Mouse (Mus musculus) neural tube, embryonic 14.5 days (tissue): ENCODE results near the gene Aatf. TPM values are rescaled to one million over a fixed set of nuclear protein-coding genes. Genes with fewer than 3 reads are reported as not detected.

Experiments used
- ATAC-seq: fragments of 200-750 bp; cut with Nextera tagmentation; 2 replicates; pipeline ENCODE4 v1.8.0; 2017; ENCODE audit warnings: low read depth, mild to moderate bottlenecking, moderate TSS enrichment, moderate library complexity
- H3K27ac ChIP-seq: fragments of 300-500 bp; sonication (generic); 2 replicates; pipeline ENCODE4 v1.5.1; 2014; ENCODE audit warnings: low read depth, mild to moderate bottlenecking, control low read depth, low read length, moderate library complexity, mixed read lengths
- H3K27me3 ChIP-seq: fragments of 300-500 bp; sonication (generic); 2 replicates; pipeline ENCODE4 v1.6.1; 2014; ENCODE audit warnings: low read length; ENCODE audit not compliant: control insufficient read depth, insufficient read depth
- H3K36me3 ChIP-seq: fragments of 300-500 bp; sonication (generic); 2 replicates; pipeline ENCODE4 v1.6.1; 2014; ENCODE audit warnings: low read length, mixed read lengths; ENCODE audit not compliant: control insufficient read depth, insufficient read depth
- H3K4me1 ChIP-seq: fragments of 300-500 bp; sonication (generic); 2 replicates; pipeline ENCODE4 v1.6.1; 2014; ENCODE audit warnings: low read length; ENCODE audit not compliant: control insufficient read depth, insufficient read depth
- H3K4me2 ChIP-seq: fragments of 300-500 bp; sonication (generic); 2 replicates; pipeline ENCODE4 v1.6.1; 2014; ENCODE audit warnings: mild to moderate bottlenecking, low read depth, low read length, control low read depth
- H3K4me3 ChIP-seq: fragments of 300-500 bp; sonication (generic); 2 replicates; pipeline ENCODE4 v1.5.1; 2014; ENCODE audit warnings: low read depth, low read length, control low read depth, mixed read lengths
- H3K9ac ChIP-seq: fragments of 300-500 bp; sonication (generic); replicated peaks from 2 replicates; pipeline ENCODE4 v1.6.1; 2014; ENCODE audit warnings: low read depth, mild to moderate bottlenecking, control low read depth, low read length, mixed read lengths
- H3K9me3 ChIP-seq: fragments of 300-500 bp; sonication (generic); 2 replicates; pipeline ENCODE4 v1.6.1; 2016; ENCODE audit warnings: low read length; ENCODE audit not compliant: control insufficient read depth
- WGBS: fragments of 180-500 bp; shearing (Covaris S2); extraction: QIAGEN DNeasy Blood & Tissue Kit; methylation state at CpG from one replicate; pipeline ENCODE4 v1.1.7; 2014; 5-methylcytosine and 5-hydroxymethylcytosine counted together
- polyA plus RNA-seq: library from polyadenylated mRNA; unstranded; fragments of >200 nt; fragmentation: Nextera tagmentation; extraction: Ambion mirVana; gene quantifications from 2 replicates; pipeline ENCODE4 v1.2.1, GENCODE M21; 2014

Aatf gene
- polyA plus RNA-seq, 1 experiment from 2014 or later = 44.1 TPM

DNA sequence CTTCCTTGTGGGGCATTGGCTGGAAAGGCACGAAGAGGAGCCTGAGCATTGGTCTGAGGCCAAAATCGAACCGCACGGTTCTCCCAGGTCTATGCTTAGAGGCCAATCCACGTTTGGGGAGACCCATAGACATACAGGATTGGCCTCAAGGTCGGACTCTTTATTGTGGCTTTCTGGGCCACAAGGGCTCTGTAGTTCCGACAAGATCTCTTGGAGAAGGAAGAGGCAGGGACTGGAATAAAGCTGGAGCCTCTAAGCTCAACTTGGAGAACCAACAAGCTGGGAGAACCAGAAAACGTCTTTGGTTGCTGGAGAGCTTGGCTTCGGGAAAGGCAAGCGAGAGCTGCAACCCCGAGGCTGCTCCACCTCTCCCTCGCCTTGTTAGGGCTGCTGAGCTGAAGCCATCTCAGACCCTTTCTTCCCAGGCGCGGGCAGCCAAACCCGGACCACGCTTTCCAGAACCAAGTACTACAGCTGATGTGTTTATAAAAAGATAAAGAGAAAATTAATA is 10.1 kb upstream of the Aatf start:
- Histone ChIP-seq H3K9ac (peak overlapping the region; percentile 64), H3K4me2 (peak overlapping the region; percentile 50), H3K27ac (peak overlapping the region; percentile 88), H3K4me3 (peak overlapping the region; percentile 43), H3K4me1 (0 out of 2 replicates have a peak, but pooled peaks cover 6% of the 10 kb centered on the region), H3K36me3 (no peaks in the 10 kb centered on the region), H3K27me3 (peaks cover 29% of the 10 kb centered on the region), H3K9me3 (no peaks in the 10 kb centered on the region)
- WGBS = under 1% methylated on average over 16 of the region's 16 CpGs
- no peak for ATAC-seq

DNA sequence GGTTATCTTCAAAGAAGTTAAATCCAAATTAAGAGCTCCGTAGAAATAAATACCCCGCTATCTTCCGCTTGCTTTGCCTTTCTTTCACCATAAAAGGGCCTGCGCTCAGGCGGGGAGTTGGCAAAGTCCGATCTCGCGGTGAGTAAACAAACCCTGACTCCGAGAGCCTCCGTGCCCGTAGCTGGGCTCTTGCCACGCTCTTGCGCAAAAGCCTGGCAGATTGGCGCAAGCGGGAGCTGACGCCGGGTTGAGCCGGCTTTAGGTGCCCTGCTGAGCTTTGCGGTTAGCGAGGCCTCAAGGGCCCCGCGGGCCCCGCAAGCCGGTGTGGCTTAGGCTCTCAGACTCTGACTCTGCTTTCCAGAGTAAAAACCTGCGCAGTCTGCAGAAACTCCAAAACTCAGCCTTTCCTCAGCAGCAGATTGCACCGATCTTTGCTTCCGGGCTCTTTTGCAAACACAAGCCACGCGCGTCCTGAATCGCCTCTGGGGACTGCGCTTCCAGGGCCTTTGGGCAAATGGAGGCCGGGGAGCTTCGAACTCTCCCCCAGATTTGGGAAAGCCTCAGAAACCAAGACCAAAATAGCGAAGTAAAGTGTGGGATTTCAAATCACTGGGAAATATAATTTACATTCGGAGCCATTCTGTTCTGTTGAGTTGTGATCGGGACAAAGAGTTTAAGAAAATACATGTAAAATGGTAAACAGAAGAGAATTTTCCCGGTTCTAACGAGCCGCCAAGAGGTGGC is 9.4 kb upstream of the Aatf start:
- no peaks in the 10 kb centered on the region for H3K36me3 ChIP-seq
- H3K4me1 ChIP-seq = 0 out of 2 replicates have a peak, but pooled peaks cover 6% of the 10 kb centered on the region
- peak overlapping the region; percentile 64 for H3K9ac ChIP-seq
- WGBS = under 1% methylated on average over 40 of the region's 40 CpGs
- ATAC-seq = no peak
- H3K27ac ChIP-seq = peak overlapping the region; percentile 88
- H3K9me3 ChIP-seq = no peaks in the 10 kb centered on the region
- peak overlapping the region; percentile 50 for H3K4me2 ChIP-seq
- H3K4me3 ChIP-seq = peak overlapping the region; percentile 43
- H3K27me3 ChIP-seq = peaks cover 32% of the 10 kb centered on the region

GRCm38 (mm10) chr11:84521751-84522299 is 8.5 kb upstream of the Aatf start:
- H3K27me3 ChIP-seq = peaks cover 33% of the 10 kb centered on the region
- no peak for ATAC-seq
- no peaks in the 10 kb centered on the region for H3K36me3 ChIP-seq
- 3% methylated on average over 24 of the region's 24 CpGs for WGBS
- peak overlapping the region; percentile 43 for H3K4me3 ChIP-seq
- H3K4me1 ChIP-seq = 0 out of 2 replicates have a peak, but pooled peaks cover 6% of the 10 kb centered on the region
- H3K9ac ChIP-seq = peak overlapping the region; percentile 64
- H3K9me3 ChIP-seq = no peaks in the 10 kb centered on the region
- H3K4me2 ChIP-seq = peak overlapping the region; percentile 50
- peak overlapping the region; percentile 88 for H3K27ac ChIP-seq

DNA sequence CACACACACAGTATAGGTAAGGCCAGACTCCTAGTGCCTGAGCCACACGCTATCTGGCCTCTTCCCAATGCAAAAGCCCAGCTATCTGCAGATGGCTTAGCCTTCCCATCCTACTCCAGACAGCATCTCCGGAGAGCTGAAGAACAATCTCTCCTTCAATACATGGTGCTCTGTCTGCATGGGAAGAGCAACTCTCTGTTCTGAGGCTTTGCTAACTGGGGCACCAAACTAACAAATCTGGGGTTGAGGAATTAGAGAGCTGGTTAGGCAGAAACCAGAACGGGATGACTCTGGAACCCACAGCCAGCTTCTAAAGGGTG is 7.7 kb upstream of the Aatf start:
- H3K9me3 ChIP-seq = no peaks in the 10 kb centered on the region
- H3K9ac ChIP-seq = peak overlapping the region; percentile 64
- 13% methylated on average over 3 of the region's 3 CpGs for WGBS
- no peaks in the 10 kb centered on the region for H3K36me3 ChIP-seq
- H3K4me1 ChIP-seq = 0 out of 2 replicates have a peak, but pooled peaks cover 4% of the 10 kb centered on the region
- peak overlapping the region; percentile 50 for H3K4me2 ChIP-seq
- no peak for ATAC-seq
- H3K27me3 ChIP-seq = peaks cover 35% of the 10 kb centered on the region
- peak overlapping the region; percentile 43 for H3K4me3 ChIP-seq
- H3K27ac ChIP-seq = peak overlapping the region; percentile 88

DNA sequence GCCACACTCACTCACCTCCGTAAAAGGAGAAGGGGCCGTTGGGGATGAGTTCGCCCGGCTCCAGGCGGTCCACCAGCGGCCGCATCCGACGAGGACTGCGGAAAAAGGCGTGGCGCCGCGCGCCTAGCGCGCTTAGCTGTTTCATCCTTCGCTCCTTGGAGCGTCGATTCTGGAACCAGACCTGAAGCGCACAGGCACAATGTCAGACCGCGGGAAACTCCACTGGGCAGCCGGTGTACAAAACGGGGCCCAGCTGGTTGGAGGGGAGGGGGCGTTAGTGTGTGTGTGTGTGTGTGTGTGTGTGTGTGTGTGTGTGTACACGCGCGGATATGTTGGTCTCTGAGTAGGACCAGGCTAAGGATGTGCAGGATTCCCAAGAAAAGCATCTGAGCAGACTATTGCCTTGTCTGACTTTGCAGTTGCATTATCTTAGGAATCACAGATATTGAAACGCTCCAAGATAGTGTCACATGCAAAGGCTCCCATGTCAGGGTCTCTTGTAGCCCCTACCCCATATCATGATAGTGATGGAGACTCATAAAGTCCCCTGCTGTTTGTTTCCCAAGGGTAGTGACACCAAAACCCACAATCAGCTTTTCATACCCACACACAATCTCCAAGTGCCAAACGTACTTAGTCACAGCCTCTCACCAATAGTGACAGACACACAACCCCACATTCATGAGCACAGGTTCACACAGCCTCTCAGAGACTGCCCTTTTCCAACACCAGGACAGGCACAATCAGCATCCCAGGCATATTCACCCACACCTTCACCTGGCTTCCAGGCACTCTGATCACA is 7.1 kb upstream of the Aatf start:
- H3K4me1 ChIP-seq = no peaks in the 10 kb centered on the region
- peak overlapping the region; percentile 88 for H3K27ac ChIP-seq
- WGBS = under 1% methylated on average over 31 of the region's 31 CpGs
- peaks cover 35% of the 10 kb centered on the region for H3K27me3 ChIP-seq
- H3K36me3 ChIP-seq = no peaks in the 10 kb centered on the region
- peak overlapping the region; percentile 50 for H3K4me2 ChIP-seq
- H3K9ac ChIP-seq = peak overlapping the region; percentile 64
- ATAC-seq = no peak
- peak overlapping the region; percentile 43 for H3K4me3 ChIP-seq
- H3K9me3 ChIP-seq = no peaks in the 10 kb centered on the region

GRCm38 (mm10) chr11:84519576-84520268 is 6.4 kb upstream of the Aatf start:
- H3K4me1 ChIP-seq = no peaks in the 10 kb centered on the region
- peak overlapping the region; percentile 88 for H3K27ac ChIP-seq
- WGBS = 3% methylated on average over 34 of the region's 34 CpGs
- H3K4me3 ChIP-seq = peak overlapping the region; percentile 43
- peak overlapping the region; percentile 64 for H3K9ac ChIP-seq
- peak overlapping the region; percentile 50 for H3K4me2 ChIP-seq
- ATAC-seq = no peak
- H3K36me3 ChIP-seq = no peaks in the 10 kb centered on the region
- no peaks in the 10 kb centered on the region for H3K9me3 ChIP-seq
- peaks cover 32% of the 10 kb centered on the region for H3K27me3 ChIP-seq

GRCm38 (mm10) chr11:84519036-84519435 is 5.7 kb upstream of the Aatf start:
- 6% methylated on average over 12 of the region's 12 CpGs for WGBS
- ATAC-seq = no peak
- H3K4me2 ChIP-seq = peak overlapping the region; percentile 50
- H3K36me3 ChIP-seq = no peaks in the 10 kb centered on the region
- peak overlapping the region; percentile 43 for H3K4me3 ChIP-seq
- no peaks in the 10 kb centered on the region for H3K9me3 ChIP-seq
- peaks cover 32% of the 10 kb centered on the region for H3K27me3 ChIP-seq
- H3K27ac ChIP-seq = peak overlapping the region; percentile 88
- peak overlapping the region; percentile 64 for H3K9ac ChIP-seq
- peaks cover 1% of the 10 kb centered on the region; the same call in 1 of the 2 replicates for H3K4me1 ChIP-seq

- Histone ChIP-seq H3K9me3 (no peaks in the 10 kb centered on the region), H3K4me1 (peaks cover 5% of the 10 kb centered on the region; the same call in 1 of the 2 replicates), H3K27me3 (peaks cover 30% of the 10 kb centered on the region), H3K4me3 (peak overlapping the region; percentile 43; the same call in 1 of the 2 replicates), H3K4me2 (peak overlapping the region; percentile 50), H3K27ac (no peak overlapping the region), H3K9ac (peak overlapping the region; percentile 64; the same call in 1 of the 2 replicates), H3K36me3 (no peaks in the 10 kb centered on the region)
- 24% methylated on average over 5 of the region's 5 CpGs for WGBS
- no peak for ATAC-seq
These were observed 4.9 kb upstream of the Aatf start for GRCm38 (mm10) chr11:84518261-84518660.
